Mouse (Mus musculus) lung, adult 2 months (tissue): ENCODE results near the gene Clec4e.

Source experiments
- CTCF ChIP-seq: fragments of 200-500 bp; IDR thresholded peaks from 2 replicates; pipeline ENCODE4 v1.5.1; 2011; ENCODE audit warnings: mild to moderate bottlenecking, low read length, control low read depth; ENCODE audit not compliant: insufficient read depth
- POLR2A ChIP-seq: fragments of 200-500 bp; IDR thresholded peaks from 2 replicates; pipeline ENCODE4 v1.6.1; 2011; ENCODE audit warnings: low read depth, mild to moderate bottlenecking, control low read depth, low read length, borderline replicate concordance; ENCODE audit errors: extremely low read depth

DNA sequence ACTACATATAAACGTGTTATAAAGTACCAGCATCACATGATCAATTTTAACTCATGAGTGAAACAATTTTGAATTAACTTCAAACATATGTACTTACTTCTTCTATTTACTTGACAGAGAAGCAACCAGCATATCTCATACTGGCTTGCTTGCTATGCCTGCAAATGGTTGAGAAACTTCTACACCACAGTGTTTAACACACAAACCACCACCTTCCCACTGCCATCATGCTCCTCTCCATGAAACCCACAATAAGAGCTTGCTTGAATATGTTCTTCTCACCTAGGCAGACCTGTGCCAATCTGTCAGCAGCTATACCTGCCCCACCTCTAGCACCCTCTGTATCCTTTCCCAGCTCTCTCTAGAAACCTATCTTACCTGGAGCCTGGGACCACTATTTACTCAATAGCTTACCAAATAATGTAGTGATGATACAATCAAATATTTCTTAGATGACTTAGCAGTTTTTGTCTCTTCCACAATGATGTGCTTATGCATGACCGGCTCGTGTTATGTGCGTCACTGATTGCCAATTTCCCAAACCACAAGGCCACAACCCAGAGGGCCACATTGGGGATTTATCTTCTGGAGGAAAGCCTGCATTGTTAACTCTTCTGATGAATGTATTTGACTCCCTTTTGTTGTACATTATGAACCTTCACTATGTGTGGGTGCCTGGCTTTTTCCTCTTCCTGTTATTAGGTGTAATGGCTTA lies 29.6 kb downstream of the Clec4e start:
- no peak for TF ChIP-seq CTCF
- TF ChIP-seq POLR2A, result no peak
